Mouse (Mus musculus): Measurements from ENCODE around the gene Cnnm1. TPM values are rescaled to one million over a fixed set of nuclear protein-coding genes. Genes with fewer than 3 reads are reported as not detected.

Cnnm1 gene
- total and polyA plus RNA-seq, 3 experiments = not detected

DNA sequence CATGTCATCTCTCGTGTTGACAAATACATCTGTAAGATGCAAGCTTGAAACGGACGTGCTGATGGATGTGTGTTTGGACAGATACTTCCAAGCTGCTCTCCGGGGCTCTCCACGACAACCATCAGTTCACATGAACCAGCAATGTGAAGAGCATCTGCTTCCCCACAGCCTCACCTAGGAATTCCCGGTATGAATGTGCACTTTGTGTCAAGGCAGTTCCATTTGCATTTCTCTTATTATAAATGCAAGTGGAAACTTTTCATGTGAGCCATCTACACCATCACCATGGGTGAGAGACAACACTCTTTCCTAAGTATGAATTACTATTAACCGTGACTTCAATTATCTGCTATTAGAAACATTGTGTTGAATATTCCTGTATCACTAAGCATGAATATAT is 77.6 kb downstream of the Cnnm1 start (continued):
- TF ChIP-seq MXI1 (IDR thresholded peaks at IDR 0.05; ENCODE audit: low read depth, low read length) = peak; percentile 68; the same call in 1 of the 2 replicates
- peak; percentile 92 for TF ChIP-seq JUND (conservative IDR thresholded peaks at IDR 0.05; ENCODE audit: low read depth, low read length)
- no peak for TF ChIP-seq KAT2A (IDR thresholded peaks at IDR 0.05; ENCODE audit: insufficient replicate concordance, low read length)
- TF ChIP-seq HCFC1 (IDR thresholded peaks at IDR 0.05; ENCODE audit: low read depth, low read length) = no peak
- peak; percentile 14; the same call in 1 of the 2 replicates for TF ChIP-seq ELF1 (IDR thresholded peaks at IDR 0.05; ENCODE audit: low read depth, low read length)
- TF ChIP-seq NELFE (IDR thresholded peaks at IDR 0.05; ENCODE audit: low read depth, low read length) = no peak
- peak; percentile 91 for TF ChIP-seq BHLHE40 (IDR thresholded peaks at IDR 0.05; ENCODE audit: low read depth, low read length)
- TF ChIP-seq PAX5 (IDR thresholded peaks at IDR 0.05; ENCODE audit: low read length) = no peak
- TF ChIP-seq MAZ (IDR thresholded peaks at IDR 0.05; ENCODE audit: low read depth, low read length) = no peak
- no peak for TF ChIP-seq SMC3 (IDR thresholded peaks at IDR 0.05; ENCODE audit: low read depth, low read length)
- no peak for TF ChIP-seq E2F4 (IDR thresholded peaks at IDR 0.05; ENCODE audit: insufficient replicate concordance, low read depth, low read length)
- no peak for TF ChIP-seq POLR2AphosphoS2 (IDR thresholded peaks at IDR 0.05; ENCODE audit: low read depth, low read length)

DNA sequence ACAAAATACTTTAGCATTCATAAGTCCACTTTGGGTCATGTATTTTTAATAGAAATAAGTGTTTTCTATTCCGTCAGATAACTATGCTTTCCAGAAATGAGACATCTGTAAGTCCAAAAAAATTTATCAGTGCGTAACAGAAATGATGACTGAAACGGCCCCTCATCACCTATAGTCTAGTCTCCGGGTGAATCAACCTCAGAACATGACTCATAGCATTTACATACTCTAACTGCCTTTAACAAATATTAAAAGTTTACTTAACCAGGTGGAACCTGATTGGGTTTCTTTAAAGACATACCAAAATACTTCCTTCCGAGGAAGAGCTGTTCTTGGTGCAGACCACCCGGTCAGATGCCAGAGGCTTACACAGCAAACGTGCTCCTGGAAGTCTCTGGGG is 78.0 kb downstream of the Cnnm1 start:
- TF ChIP-seq IRF4 (IDR thresholded peaks at IDR 0.05; ENCODE audit: low read depth, low read length) (peak; percentile 50; the same call in 1 of the 2 replicates), CHD1 (IDR thresholded peaks at IDR 0.05; ENCODE audit: low read depth, low read length) (no peak), ZC3H11A (IDR thresholded peaks at IDR 0.05; ENCODE audit: low read depth, low read length) (no peak), BHLHE40 (IDR thresholded peaks at IDR 0.05; ENCODE audit: low read depth, low read length) (no peak; the same call in 1 of the 2 replicates), CTCF (conservative IDR thresholded peaks at IDR 0.05 in 1 of 2, IDR thresholded peaks at IDR 0.05 in 1 of 2; ENCODE audit: low read depth in 2 of 2, low read length in 2 of 2) (no peak), JUND (conservative IDR thresholded peaks at IDR 0.05; ENCODE audit: low read depth, low read length) (peak; percentile 78), SIN3A (IDR thresholded peaks at IDR 0.05; ENCODE audit: low read length) (peak; percentile 19; the same call in 1 of the 2 replicates), POLR2AphosphoS2 (IDR thresholded peaks at IDR 0.05; ENCODE audit: low read depth, low read length) (no peak), ETS1 (conservative IDR thresholded peaks at IDR 0.05; ENCODE audit: low read depth, low read length) (peak; percentile 48; the same call in 1 of the 2 replicates), JUN (IDR thresholded peaks at IDR 0.05; ENCODE audit: insufficient read depth, low read depth, low read length) (peak; percentile 70; the same call in 1 of the 2 replicates), PAX5 (IDR thresholded peaks at IDR 0.05; ENCODE audit: low read length) (no peak), MAZ (IDR thresholded peaks at IDR 0.05; ENCODE audit: low read depth, low read length) (no peak), TBP (conservative IDR thresholded peaks at IDR 0.05; ENCODE audit: low read depth, low read length) (no peak), EP300 (IDR thresholded peaks at IDR 0.05; ENCODE audit: low read length) (peak; percentile 30; the same call in 1 of the 2 replicates), MAFK (IDR thresholded peaks at IDR 0.05; ENCODE audit: insufficient replicate concordance, low read length) (no peak), USF2 (conservative IDR thresholded peaks at IDR 0.05; ENCODE audit: low read depth, low read length) (no peak), ZMIZ1 (IDR thresholded peaks at IDR 0.05; ENCODE audit: low read depth, low read length) (no peak), RCOR1 (conservative IDR thresholded peaks at IDR 0.05; ENCODE audit: low read depth, low read length) (no peak), TCF12 (IDR thresholded peaks at IDR 0.05; ENCODE audit: low read depth, low read length) (no peak), SMC3 (IDR thresholded peaks at IDR 0.05; ENCODE audit: low read depth, low read length) (no peak), CHD2 (IDR thresholded peaks at IDR 0.05; ENCODE audit: low read length) (0 out of 2 replicates have a peak, but pooled peaks have one; percentile 22)
- no peaks in the 10 kb centered on the region for H3K27me3 ChIP-seq (replicated peaks)
- H3K36me3 ChIP-seq (replicated peaks in 1 of 2; ENCODE audit: control insufficient read depth in 1 of 2, insufficient read depth in 1 of 2, low read length in 1 of 2) = peaks cover 36 to 71% of the 10 kb centered on the region in 2 experiments
- peak overlapping the region; percentile 28; the same call in 1 of the 2 replicates for H3K27ac ChIP-seq (ENCODE audit: insufficient read depth, low read depth)
- H3K4me1 ChIP-seq (ENCODE audit: control insufficient read depth in 1 of 2, insufficient read depth in 2 of 2) = peaks cover 20 to 53% of the 10 kb centered on the region in 2 experiments
- H3K79me2 ChIP-seq (replicated peaks; ENCODE audit: control insufficient read depth, extremely low read depth, insufficient read depth, poor library complexity, severe bottlenecking) = peaks cover 97% of the 10 kb centered on the region
- no peaks in the 10 kb centered on the region for H3K9me3 ChIP-seq (replicated peaks; ENCODE audit: low read length)
- peak overlapping the region in 2 of 3 experiments; percentile 1 to 18 for H3K4me3 ChIP-seq (replicated peaks in 1 of 3; ENCODE audit: low read depth in 2 of 3, low read length in 2 of 3, poor library complexity in 1 of 3)
- H3K4me2 ChIP-seq (ENCODE audit: insufficient read depth, low read depth, poor library complexity, severe bottlenecking) = peak overlapping the region; percentile 79
- peak; percentile 56 for DNase-seq (ENCODE audit: extremely low read depth)
- peak overlapping the region; percentile 17; the same call in 1 of the 2 replicates for H3K9ac ChIP-seq (ENCODE audit: insufficient read depth, low read depth)
- in situ Hi-C loops (cut with MboI; ENCODE audit: low pct_ligation_motif_present, low pct_unique_long_range_greater_than_20kb, low sequenced_read_pairs) (loop anchor here (25.0 kb wide), 1 partner anchor 244 kb away; the partner anchor contains the start of genes Cox15 and Cutc), dilution Hi-C loops (cut with MboI; ENCODE audit: extremely low pct_ligation_motif_present, extremely low pct_unique_long_range_greater_than_20kb, low sequenced_read_pairs) (no loop called here)

Measured in CH12.LX (cell line).